Mouse (Mus musculus) right cerebral cortex, adult 2 months (tissue): ENCODE results near the gene Wnt3.
"Not testable (repeated sequence)": the region's sequence is repeated elsewhere in the genome, so short reads cannot be mapped to it uniquely, and the experiment has no call there.

Experiments used
- DNase-seq, 2 experiments: peaks; one replicate each; pipeline ENCODE4 v3.0.0; 2021 to 2022; ENCODE audit warnings: low spot score in 2 of 2

Gene Wnt3

DNA sequence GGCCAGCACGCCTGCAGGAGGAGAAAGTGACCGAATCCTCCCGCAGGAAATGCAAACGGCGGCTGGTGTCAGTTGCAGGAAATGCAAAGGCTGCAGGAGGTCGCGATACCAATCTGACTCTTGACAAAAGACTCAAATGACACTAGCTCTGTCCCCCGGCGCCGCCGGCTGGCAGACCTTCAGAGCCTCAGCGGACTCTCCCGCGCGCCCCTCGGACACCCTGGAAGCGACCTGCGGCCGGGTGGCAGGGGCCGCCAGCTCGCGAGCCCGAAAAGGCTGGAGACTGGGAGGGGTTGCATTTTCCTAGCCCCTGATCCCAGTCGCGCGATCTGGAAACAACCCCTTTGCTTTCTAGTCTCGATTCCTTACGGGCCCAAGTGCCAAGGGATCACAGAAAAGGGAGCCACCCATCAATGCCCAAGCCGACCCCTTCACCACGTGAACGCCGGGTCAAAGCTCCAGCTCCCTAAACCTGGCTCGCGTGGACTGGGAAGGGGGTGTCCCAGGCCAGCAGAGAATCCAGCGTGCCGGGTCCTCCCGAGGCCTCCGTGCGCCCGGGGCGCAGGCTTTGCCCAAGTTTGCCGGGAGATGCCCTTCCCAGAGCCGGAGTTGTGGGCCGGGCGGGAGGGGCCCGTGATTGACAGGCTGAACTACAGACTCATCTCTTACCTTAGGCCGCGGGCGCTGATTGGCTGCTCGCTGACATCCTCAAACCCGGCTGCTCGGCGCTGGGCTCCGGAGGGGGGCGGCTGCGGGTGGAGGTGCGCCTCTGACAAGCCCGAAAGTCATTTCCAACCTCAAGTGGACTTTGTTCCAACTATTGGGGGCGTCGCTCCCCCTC lies at the start of gene Wnt3:
Gene Wnt3, plus strand, starts transcription at position 764 of the 841 bp plus-strand sequence.
- no peak for DNase-seq

GRCm38 (mm10) chr11:103724331-103724771 lies 49.6 kb upstream of the Wnt3 start:
- peak; percentile 61 to 62 for DNase-seq

GRCm38 (mm10) chr11:103729282-103729985 lies 44.5 kb upstream of the Wnt3 start:
- no peak for DNase-seq

DNA sequence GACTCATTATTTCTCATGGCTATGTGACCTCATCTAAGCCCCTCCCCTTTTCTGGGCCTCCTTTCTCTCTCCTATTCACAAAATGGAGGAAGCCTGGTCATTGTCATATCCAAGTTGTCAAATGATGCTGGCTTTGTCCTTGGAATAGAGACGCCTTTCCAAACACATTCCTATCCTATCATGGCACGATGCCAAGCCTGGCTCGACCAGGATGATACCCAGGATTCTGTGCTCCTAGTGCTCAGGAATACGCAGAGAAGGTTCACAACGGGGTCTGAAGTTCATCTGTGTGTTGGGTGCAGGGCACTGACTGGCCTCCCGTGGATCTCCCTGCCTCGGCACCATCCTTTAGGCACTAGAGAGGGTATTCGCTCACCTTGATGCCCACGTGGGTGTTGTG lies 42.4 kb upstream of the Wnt3 start:
- DNase-seq: no peak

DNA sequence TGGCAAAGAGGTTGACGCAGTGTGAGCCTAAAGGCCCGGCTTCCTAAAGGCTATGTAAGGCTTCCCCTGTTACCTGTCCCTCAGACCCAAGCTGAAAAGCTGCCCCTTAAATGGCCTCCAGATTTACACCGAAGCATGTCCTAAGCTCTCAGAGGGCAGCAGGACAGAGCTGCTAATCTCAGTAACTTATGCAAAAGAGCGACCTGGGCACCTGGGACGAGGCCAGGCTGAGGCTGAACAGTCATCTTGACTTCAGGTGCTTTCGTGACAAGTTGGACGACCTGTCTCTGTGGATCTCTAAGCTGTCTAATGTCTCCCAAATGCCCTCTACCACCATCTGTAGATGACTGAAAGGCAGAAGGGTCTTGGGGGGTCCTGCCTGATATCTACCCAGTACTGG lies 41.6 kb upstream of the Wnt3 start:
- no peak for DNase-seq

DNA sequence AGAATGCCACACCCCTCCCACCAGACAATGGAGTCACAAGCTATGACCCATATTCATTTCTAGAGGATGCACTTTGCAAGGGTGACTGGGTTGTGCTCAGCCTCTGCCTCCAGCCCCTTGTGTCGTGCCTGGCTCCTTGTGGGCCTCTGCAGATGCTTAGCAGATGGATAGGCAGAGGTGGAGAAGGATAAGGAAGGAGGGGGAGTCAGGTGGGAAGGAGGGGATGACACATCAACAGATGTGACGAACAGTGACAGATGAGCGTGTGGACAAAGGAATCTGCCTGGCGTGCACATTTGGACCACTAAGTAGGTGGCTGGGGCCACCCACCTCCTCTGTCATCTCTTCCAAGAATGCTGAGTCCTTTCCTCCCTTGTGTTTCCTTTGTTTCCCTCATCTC lies 40.9 kb upstream of the Wnt3 start:
- peak; percentile 65 to 72 for DNase-seq

DNA sequence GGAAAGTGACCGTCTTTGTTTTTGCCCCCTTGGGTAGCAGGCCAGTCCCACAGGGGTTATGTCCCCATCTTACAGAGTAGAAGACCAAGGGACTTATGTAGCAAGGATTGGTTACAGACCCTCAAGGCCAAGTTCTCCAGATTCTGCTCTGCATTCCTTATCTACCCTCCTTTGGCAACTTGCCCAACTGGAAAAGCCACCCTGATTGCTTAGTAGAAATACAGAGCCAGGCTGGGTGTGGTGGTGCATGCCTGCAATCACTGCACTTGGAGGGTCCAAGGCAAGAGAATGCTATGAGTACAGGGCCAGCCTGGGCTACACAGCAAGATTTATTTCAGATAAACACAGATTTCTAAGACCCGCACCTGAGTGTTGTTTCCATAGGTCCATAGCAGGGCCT lies 40.0 kb upstream of the Wnt3 start:
- no peak for DNase-seq

DNA sequence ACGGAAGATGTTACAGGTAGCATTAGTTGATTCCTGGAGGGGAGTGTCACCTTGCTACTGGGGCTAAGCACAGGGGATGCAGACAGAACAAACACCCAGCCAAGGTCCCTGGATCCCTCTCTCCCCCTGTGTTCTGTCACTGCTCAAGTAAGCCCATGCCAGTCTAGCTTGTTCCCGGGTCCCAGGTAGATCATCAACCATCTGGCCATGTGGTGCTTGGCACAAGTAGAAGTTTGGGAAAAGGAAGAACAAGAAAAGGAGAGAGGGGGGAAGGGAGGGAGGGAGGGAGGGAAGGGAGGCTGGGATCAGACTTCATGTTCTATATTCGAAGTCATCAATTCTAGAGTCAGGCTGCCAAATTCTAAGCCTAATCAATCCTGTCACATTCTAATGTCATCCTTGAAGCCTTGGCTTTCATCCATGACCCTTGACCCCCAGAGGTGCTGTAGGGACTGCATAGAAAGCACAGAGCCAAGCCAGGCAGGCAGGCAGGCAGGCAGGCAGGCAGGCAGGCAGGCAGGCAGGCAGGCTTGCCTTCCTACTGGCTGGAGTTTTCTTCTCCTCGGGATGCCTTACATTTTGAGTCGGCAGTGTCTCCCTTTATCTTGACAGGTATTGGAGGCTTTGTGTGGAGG lies 39.4 kb upstream of the Wnt3 start:
- DNase-seq: no peak

GRCm38 (mm10) chr11:103735046-103735781 lies 38.7 kb upstream of the Wnt3 start:
- no peak for DNase-seq

GRCm38 (mm10) chr11:103749306-103750089 lies 24.5 kb upstream of the Wnt3 start, which contains the start of gene Wnt9b:
TSS of gene Wnt9b (minus strand) at chr11:103749821.
- no peak for DNase-seq

GRCm38 (mm10) chr11:103750612-103751011 lies 23.3 kb upstream of the Wnt3 start:
- no peak for DNase-seq

- DNase-seq: no peak
Observed at GRCm38 (mm10) chr11:103758054-103758453, 15.9 kb upstream of the Wnt3 start.

- DNase-seq: peak; percentile 67 to 70
Observed at GRCm38 (mm10) chr11:103758706-103759105, 15.2 kb upstream of the Wnt3 start.

DNA sequence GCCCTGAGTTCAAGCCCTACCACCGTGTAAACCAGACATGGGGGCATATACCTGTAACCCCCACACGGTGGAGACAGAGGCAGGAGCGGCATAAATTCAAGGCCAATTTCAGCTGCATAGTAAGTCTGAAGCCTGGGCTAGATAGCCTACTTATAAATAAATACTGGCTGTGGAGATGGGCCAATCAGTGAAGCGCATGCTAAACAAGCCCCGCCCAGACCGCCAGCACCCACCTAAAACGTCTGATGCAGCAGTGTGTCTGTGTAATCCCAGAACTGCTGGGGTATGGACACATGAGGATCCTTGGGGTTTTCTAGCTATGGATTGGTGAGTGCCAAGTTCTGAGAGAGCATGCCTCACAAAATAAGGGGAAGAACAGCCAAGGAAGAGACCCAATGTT lies 13.8 kb upstream of the Wnt3 start:
- no peak for DNase-seq

DNA sequence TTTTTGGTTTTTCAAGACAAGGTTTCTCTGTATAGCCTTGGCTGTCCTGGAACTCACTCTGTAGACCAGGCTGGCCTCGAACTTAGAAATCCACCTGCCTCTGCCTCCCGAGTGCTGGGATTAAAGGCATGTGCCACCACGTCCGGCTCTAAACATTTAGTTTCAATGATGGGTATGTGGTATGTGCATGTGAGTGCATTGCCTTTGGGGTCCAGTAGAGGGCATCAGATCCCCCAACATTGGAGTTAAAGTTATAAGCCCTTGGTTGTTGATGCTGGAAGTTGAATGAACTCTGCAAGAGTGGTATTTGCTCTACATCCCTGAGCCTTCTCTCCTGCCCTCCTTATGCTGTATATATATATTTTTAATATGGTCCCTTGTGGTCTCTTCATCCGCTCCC lies 13.1 kb upstream of the Wnt3 start:
- DNase-seq: not testable (repeated sequence)

DNA sequence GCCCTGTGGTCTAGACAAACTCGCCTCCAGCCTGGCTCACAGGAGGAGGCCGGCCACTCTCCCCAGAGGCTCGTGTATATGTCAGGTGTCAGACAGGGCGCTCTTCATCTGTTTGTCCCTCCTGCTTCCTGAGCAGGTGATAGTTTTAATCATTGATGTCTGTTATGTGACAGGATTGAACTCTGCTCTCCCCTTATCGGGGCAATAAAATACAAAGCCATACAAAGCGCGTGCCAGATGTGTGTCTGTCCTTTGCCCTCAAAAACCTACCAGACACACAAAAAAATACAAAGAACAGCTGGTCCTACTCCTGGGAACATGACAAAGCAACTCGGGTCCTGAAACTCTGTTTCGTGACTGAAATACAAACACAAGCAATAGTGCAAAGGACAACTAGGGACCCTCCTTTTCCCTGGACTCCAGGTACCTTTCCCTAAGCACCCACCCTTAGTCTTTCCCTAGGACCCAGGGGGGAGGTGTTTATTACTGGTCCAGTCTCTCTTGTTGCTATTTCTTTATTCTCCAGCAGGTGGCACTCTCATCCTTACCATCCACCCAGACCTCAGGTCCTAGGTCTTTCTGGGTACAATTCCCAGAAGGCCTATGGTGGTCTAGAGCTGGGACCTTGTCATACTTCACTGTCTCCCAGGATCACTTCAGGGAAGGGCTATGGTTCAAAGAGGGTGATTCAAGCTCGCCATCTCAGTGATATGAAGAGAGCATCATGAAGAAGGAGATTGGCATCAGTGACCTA lies 10.4 kb upstream of the Wnt3 start:
- DNase-seq: peak; percentile 62 to 63

DNA sequence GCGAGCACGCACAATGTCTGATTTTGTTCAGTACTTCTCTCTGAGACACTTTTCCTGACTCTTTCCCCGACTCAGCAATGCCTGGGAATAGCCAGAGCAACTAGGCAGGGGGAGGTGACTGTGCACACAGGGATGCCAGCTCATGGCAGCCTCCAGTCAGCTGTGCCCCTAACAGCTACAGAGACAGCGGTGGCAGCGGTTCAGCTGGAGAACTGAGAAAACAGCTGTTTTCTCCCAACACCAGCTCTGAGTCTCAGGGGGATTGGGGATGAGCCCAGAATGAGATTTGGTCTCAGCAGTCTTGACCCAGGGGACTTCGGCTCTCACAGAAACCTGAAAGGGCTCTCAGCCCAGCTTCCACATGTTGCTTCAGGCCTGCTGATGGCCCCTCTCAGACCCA lies 9.3 kb upstream of the Wnt3 start:
- DNase-seq: no peak

DNA sequence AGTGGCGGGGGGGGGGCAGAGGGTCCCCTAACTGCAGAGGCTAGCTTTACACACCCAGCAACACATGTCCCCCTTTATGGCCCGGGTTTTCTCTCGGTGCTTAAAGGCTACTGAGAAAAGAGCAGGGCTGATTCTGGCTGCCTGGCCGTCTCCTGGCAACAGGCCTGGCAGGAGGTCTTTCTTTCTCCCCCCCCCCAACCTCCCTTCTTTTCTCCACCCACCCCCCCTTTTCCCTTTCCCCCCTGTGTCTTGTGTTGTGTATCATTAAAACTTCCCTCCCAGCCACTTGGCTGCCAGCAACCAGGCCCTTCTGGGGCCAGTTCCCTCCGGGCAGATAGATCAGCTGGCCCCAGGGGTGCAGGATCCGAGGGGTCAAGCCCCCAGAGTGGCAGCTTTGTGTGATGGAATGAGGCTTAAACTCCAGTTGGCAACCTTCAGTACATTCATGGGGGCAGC lies 8.4 kb upstream of the Wnt3 start:
- DNase-seq: no peak

- no peak for DNase-seq
Observed at GRCm38 (mm10) chr11:103771160-103771817, 2.7 kb upstream of the Wnt3 start.
